Mouse (Mus musculus) ES-E14 (cell line): ENCODE measurements at regions not wholly inside any gene's neighbourhood (a gene's known extent, or its start where the extent isn't known, plus 50 kb on each side); places are given as distances from the start of the nearest gene placed in this dataset.

Experiments used
- DNase-seq: peaks from one replicate; pipeline ENCODE4 v3.0.0-alpha.2; 2013; ENCODE audit warnings: low read depth, low spot score
- H3K27ac ChIP-seq: 2 replicates; pipeline ENCODE4 v1.5.1; 2012; ENCODE audit warnings: low read depth, mild to moderate bottlenecking, low read length, moderate library complexity, mixed read lengths; ENCODE audit not compliant: poor library complexity, insufficient read depth, severe bottlenecking
- H3K36me3 ChIP-seq: 2 replicates; pipeline ENCODE4 v1.6.1; 2012; ENCODE audit warnings: mild to moderate bottlenecking, low read length, moderate library complexity, mixed read lengths; ENCODE audit not compliant: control insufficient read depth, poor library complexity, insufficient read depth, severe bottlenecking
- H3K4me1 ChIP-seq, 2 experiments: fragments of 150-350 bp in 1 of 2; sonication (generic) in 1 of 2; 2 replicates each; pipeline ENCODE4 v1.6.1; 2012; ENCODE audit warnings: low read length in 2 of 2, mild to moderate bottlenecking in 1 of 2, mixed read lengths in 1 of 2; ENCODE audit not compliant: control insufficient read depth in 2 of 2, insufficient read depth in 2 of 2, poor library complexity in 1 of 2
- H3K4me3 ChIP-seq, 2 experiments: fragments of 150-350 bp in 1 of 2; sonication (generic) in 1 of 2; 2 replicates each; pipeline ENCODE4 v1.5.1; 2012; ENCODE audit warnings: low read length in 2 of 2, low read depth in 1 of 2, mild to moderate bottlenecking in 1 of 2, mixed read lengths in 1 of 2; ENCODE audit not compliant: insufficient read depth in 1 of 2, poor library complexity in 1 of 2, severe bottlenecking in 1 of 2
- H3K9ac ChIP-seq: 2 replicates; pipeline ENCODE4 v1.6.1; 2012; ENCODE audit warnings: low read depth, mild to moderate bottlenecking, low read length, mixed read lengths; ENCODE audit not compliant: poor library complexity, insufficient read depth, severe bottlenecking
- H3K9me3 ChIP-seq: fragments of 150-350 bp; sonication (generic); 2 replicates; pipeline ENCODE4 v1.6.1; 2012; ENCODE audit warnings: low read depth, mild to moderate bottlenecking, low read length; ENCODE audit not compliant: control insufficient read depth, insufficient read depth
- CHD2 ChIP-seq: IDR thresholded peaks from 2 replicates; pipeline ENCODE4 v1.6.1; 2014; ENCODE audit warnings: mild to moderate bottlenecking, low read depth, low read length, inconsistent platforms
- HCFC1 ChIP-seq: IDR thresholded peaks from 2 replicates; pipeline ENCODE4 v1.6.1; 2012; ENCODE audit warnings: low read length, inconsistent platforms, borderline replicate concordance; ENCODE audit not compliant: insufficient read depth
- MAFK ChIP-seq: IDR thresholded peaks from 2 replicates; pipeline ENCODE4 v1.6.1; 2014; ENCODE audit warnings: mild to moderate bottlenecking, low read depth, low read length, inconsistent platforms; ENCODE audit not compliant: insufficient read depth
- ZC3H11A ChIP-seq: IDR thresholded peaks from 2 replicates; pipeline ENCODE4 v1.6.1; 2012; ENCODE audit warnings: low read depth, mild to moderate bottlenecking, inconsistent platforms, low read length, borderline replicate concordance
- ZNF384 ChIP-seq: IDR thresholded peaks from 2 replicates; pipeline ENCODE4 v1.6.1; 2012; ENCODE audit warnings: low read depth, low read length, inconsistent platforms
- in situ Hi-C, 2 experiments: fragments of 600-800 bp; cut with MboI; formaldehyde crosslinking; loops; one replicate each; pipeline ENCODE4 v1.15.1; 2025; ENCODE audit warnings: low sequenced_read_pairs in 2 of 2, inconsistent platforms in 1 of 2; ENCODE audit not compliant: unreplicated experiment in 2 of 2

DNA sequence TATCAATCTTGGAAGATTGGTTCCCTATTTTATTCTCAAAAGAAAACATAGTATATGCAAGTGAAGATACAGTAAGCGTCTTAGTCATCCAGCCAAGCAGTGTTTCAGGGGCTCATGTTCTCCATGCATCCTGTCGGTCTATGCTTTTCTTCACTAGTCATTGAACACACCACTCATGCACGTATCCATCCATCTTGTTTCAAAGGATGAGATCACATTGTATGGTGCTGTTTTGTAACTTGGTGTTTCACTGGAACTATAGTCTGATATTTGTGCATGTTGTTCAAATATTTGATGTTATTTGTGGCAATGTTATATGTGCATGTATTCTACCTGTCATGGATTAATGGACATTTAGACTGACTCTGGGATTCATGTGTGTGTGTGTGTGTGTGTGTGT lies 293.8 kb downstream of the Ets1 start:
- in situ Hi-C loops, result loop anchor here in 1 of 2 experiments (25.0 kb wide), 1 partner anchor 343 kb away; no protein-coding TSS in a partner anchor

DNA sequence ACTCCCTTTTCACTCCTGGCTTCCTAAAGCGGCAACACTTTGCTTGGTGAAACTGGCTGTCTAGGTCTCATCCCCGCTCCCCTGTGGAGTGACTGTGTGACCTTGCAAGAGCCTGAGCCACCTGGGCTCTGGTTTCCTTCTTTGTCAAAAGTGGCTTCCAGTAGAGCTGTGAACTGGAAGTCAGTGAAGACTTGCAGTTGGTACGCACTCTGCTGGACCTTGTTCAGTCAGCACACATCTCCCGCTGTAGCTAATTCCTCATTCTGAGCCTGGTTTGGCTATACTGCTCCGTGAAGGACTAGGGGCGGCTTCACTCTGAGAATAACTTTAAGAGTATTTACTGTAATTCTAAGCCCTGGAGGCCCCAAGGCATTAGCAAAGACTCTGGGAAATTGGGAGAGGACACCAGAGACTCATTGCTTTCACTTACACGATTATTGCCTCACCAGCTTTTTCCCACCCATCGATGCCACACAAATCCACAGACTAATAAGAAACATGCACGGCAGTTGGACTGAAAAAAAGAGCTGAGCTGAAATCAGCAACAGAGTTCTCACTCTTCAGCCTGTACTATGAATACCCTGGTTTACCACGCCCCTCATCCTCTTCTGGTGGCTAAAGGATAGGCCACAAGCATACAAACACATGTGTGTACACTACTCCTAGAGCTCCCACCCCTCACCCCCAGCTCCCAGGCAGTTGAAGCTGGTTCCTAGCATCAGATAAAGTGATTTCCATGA lies 295.4 kb downstream of the Ets1 start:
- Histone ChIP-seq H3K9ac (no peak overlapping the region), H3K9me3 (no peaks in the 10 kb centered on the region), H3K4me1 (peaks cover 0 to 2% of the 10 kb centered on the region in 2 experiments; a peak in 1 of 4 replicates), H3K36me3 (no peaks in the 10 kb centered on the region), H3K27ac (no peak overlapping the region), H3K4me3 (no peak overlapping the region)
- in situ Hi-C loops, result loop anchor here in 1 of 2 experiments (25.0 kb wide), 1 partner anchor 344 kb away; no protein-coding TSS in a partner anchor
- TF ChIP-seq CHD2 (no peak), HCFC1 (no peak), ZNF384 (no peak), ZC3H11A (no peak), MAFK (no peak)
- DNase-seq, result no peak

More for the DNA sequence above, 293.8 kb downstream of the Ets1 start:
- DNase-seq, result no peak
- no peak overlapping the region for H3K4me3 ChIP-seq
- peaks cover 0 to 2% of the 10 kb centered on the region in 2 experiments; a peak in 1 of 4 replicates for H3K4me1 ChIP-seq
- TF ChIP-seq MAFK, result no peak
- no peak for TF ChIP-seq ZNF384
- TF ChIP-seq HCFC1, result no peak
- no peak for TF ChIP-seq CHD2
- TF ChIP-seq ZC3H11A, result no peak
- H3K27ac ChIP-seq, result no peak overlapping the region
- no peaks in the 10 kb centered on the region for H3K36me3 ChIP-seq
- no peak overlapping the region for H3K9ac ChIP-seq
- H3K9me3 ChIP-seq, result no peaks in the 10 kb centered on the region

DNA sequence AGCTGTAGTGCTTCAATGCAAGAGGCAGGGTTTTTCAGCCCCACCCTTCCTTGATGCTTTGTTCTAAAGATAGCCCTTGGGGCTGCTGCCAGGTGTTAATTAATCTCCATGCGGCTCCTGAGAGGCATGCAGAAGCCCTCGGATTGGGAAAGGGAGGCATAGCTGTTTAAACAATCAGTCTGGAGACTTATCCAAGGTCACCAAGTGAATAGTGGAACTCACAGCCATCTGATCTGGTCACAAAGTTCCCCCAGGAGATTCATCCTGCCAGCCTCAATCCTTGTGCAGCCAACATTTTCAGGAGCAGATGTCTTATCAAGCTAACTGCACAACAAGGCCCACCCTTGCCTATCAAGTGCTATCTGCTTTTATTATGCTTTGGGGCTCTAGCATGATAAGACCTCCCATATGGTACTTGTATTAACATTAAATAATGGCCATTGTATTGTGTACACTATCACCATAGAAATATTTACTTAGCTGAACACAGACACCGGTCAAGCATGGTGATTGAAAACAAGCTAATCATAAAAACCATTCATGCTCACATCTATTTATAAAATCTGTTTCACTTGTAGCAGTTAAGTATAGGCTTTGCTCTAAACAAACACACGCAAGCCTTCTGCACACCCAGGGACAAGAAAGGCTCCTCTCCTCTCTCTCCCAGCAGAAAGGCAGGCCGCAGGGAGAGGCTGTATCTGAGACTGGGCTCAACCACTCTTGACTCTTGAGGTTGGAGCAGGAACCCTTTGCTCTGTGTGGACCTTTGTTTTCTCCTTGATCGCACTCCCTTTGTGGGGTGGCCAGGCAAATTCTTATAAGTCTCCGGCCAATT lies 297.4 kb downstream of the Ets1 start:
- H3K36me3 ChIP-seq, result no peaks in the 10 kb centered on the region
- peaks cover 0 to 2% of the 10 kb centered on the region in 2 experiments; a peak in 1 of 4 replicates for H3K4me1 ChIP-seq
- no peaks in the 10 kb centered on the region for H3K9me3 ChIP-seq
- H3K4me3 ChIP-seq, result no peak overlapping the region
- DNase-seq, result no peak
- no peak overlapping the region for H3K9ac ChIP-seq
- H3K27ac ChIP-seq, result no peak overlapping the region
- in situ Hi-C loops, result loop anchor here in 1 of 2 experiments (25.0 kb wide), 1 partner anchor 346 kb away; no protein-coding TSS in a partner anchor
- no peak for TF ChIP-seq ZC3H11A
- no peak for TF ChIP-seq ZNF384
- no peak for TF ChIP-seq HCFC1
- no peak for TF ChIP-seq CHD2
- no peak for TF ChIP-seq MAFK

DNA sequence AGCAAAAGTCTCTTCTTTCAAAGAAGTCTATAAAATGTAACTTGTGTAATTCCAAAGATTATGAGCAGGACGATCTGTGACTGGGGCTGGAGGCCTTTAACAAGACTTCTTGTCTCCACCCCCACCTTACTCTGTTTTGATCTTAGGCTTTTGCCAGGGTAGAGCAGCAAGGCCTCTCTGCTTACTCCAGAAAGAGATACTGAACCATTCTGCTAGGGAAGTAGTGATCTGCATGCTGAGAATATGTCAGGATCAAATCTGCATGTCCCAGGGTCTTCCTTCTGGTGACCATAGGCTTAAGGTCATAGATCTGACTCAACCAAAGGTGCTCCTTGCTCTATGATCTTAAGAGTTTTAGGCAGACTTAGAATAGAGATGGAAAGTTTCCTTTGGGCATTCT lies 298.4 kb downstream of the Ets1 start:
- H3K9ac ChIP-seq, result no peak overlapping the region
- no peak overlapping the region for H3K27ac ChIP-seq
- DNase-seq, result no peak
- no peaks in the 10 kb centered on the region for H3K9me3 ChIP-seq
- no peaks in the 10 kb centered on the region for H3K36me3 ChIP-seq
- no peak overlapping the region for H3K4me3 ChIP-seq
- peaks cover 0 to 2% of the 10 kb centered on the region in 2 experiments; a peak in 1 of 4 replicates for H3K4me1 ChIP-seq
- in situ Hi-C loops, result loop anchor here in 1 of 2 experiments (25.0 kb wide), 1 partner anchor 347 kb away; no protein-coding TSS in a partner anchor
- TF ChIP-seq ZNF384 (no peak), HCFC1 (no peak), CHD2 (no peak), MAFK (no peak), ZC3H11A (no peak)
